ENCODE assay signal across 11 mouse cellular contexts in the genomic region with DNA sequence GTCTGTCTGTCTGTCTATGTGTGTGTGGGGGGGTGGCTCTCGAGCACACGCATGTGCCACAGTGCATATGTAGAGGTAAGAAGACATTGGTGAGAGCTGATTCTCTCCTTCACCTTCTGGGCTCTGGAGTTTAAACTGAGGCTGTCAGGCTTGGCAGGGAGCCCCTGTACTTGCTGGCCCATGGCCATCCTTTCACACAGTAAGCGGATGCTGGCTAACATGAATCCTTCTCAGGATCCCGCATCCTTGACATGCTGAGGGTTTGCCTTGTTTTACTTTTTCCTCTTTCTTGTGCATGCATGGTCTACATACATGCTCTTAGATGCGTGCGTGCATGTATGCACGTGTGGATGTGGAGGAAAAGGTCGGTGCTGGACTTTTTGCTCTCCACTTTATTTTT. TPM values are rescaled to one million over a fixed set of nuclear protein-coding genes. Genes with fewer than 3 reads are reported as not detected.
DNase-seq lines count a peak whose midpoint lies in the region; ATAC-seq lines count a peak whose summit lies in the region.
"Had no signal": no experiment of that assay in that cellular context is flagged by ENCODE, and none has a peak within 500 bp of the region (broad histone marks: within the 10 kb centered on the region; RNA-seq: fewer than 3 reads in every experiment).

No protein-coding gene starts in this region.

- no peak overlapping the region for H3K9ac ChIP-seq in heart, embryonic 12.5 days
- H3K9ac ChIP-seq in heart, embryonic 13.5 days, result 0 out of 2 replicates have a peak overlapping the region, but pooled peaks have one; percentile 8
- no peak overlapping the region for H3K9ac ChIP-seq in midbrain, embryonic 11.5 days (ENCODE audit: low read length)
- H3K9ac ChIP-seq: embryonic facial prominence, embryonic 12.5 days had no signal

- WGBS in heart, embryonic 12.5 days, result 77% methylated on average over 8 of the region's 8 CpGs
- 60% methylated on average over 8 of the region's 8 CpGs for WGBS in heart, embryonic 13.5 days
- WGBS in midbrain, embryonic 11.5 days, result 94% methylated on average over 8 of the region's 8 CpGs

- no peaks in the 10 kb centered on the region for H3K36me3 ChIP-seq in heart, embryonic 12.5 days
- no peaks in the 10 kb centered on the region for H3K36me3 ChIP-seq in heart, embryonic 13.5 days
- H3K36me3 ChIP-seq in midbrain, embryonic 11.5 days (ENCODE audit: control insufficient read depth, insufficient read depth, low read length), result no peaks in the 10 kb centered on the region
- H3K36me3 ChIP-seq: embryonic facial prominence, embryonic 12.5 days had no signal

- peaks cover 32% of the 10 kb centered on the region for H3K4me1 ChIP-seq in heart, embryonic 12.5 days (replicated peaks)
- peaks cover 46% of the 10 kb centered on the region for H3K4me1 ChIP-seq in heart, embryonic 13.5 days
- H3K4me1 ChIP-seq in midbrain, embryonic 11.5 days (ENCODE audit: control insufficient read depth, insufficient read depth, low read length), result no peaks in the 10 kb centered on the region
- H3K4me1 ChIP-seq: embryonic facial prominence, embryonic 12.5 days had no signal

- DNase-seq in heart, adult 8-10 months (ENCODE audit: low spot score), result peak; percentile 21
- DNase-seq in ovary, postnatal 36 days (ENCODE audit: low spot score), result peak; percentile 25
- no peak for DNase-seq in ovary, postnatal 10 days (ENCODE audit: low spot score)
- DNase-seq in right cerebral cortex, postnatal 25 days, result peak; percentile 43
- DNase-seq in thymus, postnatal 36 days, result no peak
- no peak for DNase-seq in midbrain, embryonic 11.5 days (ENCODE audit: low spot score, missing footprints)

- H3K27ac ChIP-seq in heart, embryonic 12.5 days (ENCODE audit: poor library complexity, severe bottlenecking), result no peak overlapping the region
- peak overlapping the region; percentile 74 for H3K27ac ChIP-seq in heart, embryonic 13.5 days (replicated peaks)
- no peak overlapping the region for H3K27ac ChIP-seq in midbrain, embryonic 11.5 days (ENCODE audit: low read depth, low read length)
- H3K27ac ChIP-seq: embryonic facial prominence, embryonic 12.5 days had no signal

- H3K27me3 ChIP-seq in heart, embryonic 12.5 days (replicated peaks), result no peaks in the 10 kb centered on the region
- no peaks in the 10 kb centered on the region for H3K27me3 ChIP-seq in heart, embryonic 13.5 days (replicated peaks)
- no peaks in the 10 kb centered on the region for H3K27me3 ChIP-seq in midbrain, embryonic 11.5 days (ENCODE audit: control insufficient read depth, insufficient read depth, low read length)
- H3K27me3 ChIP-seq: embryonic facial prominence, embryonic 12.5 days had no signal

- H3K9me3 ChIP-seq in heart, embryonic 12.5 days (replicated peaks), result no peaks in the 10 kb centered on the region
- no peaks in the 10 kb centered on the region for H3K9me3 ChIP-seq in heart, embryonic 13.5 days
- no peaks in the 10 kb centered on the region for H3K9me3 ChIP-seq in midbrain, embryonic 11.5 days (ENCODE audit: control insufficient read depth, low read length)
- H3K9me3 ChIP-seq: embryonic facial prominence, embryonic 12.5 days had no signal

- no peak overlapping the region for H3K4me2 ChIP-seq in heart, embryonic 12.5 days
- peak overlapping the region; percentile 54 for H3K4me2 ChIP-seq in heart, embryonic 13.5 days
- H3K4me2 ChIP-seq in midbrain, embryonic 11.5 days, result no peak overlapping the region
- H3K4me2 ChIP-seq: embryonic facial prominence, embryonic 12.5 days had no signal

- no peak overlapping the region for H3K4me3 ChIP-seq in heart, embryonic 12.5 days
- no peak overlapping the region for H3K4me3 ChIP-seq in heart, embryonic 13.5 days
- no peak overlapping the region for H3K4me3 ChIP-seq in midbrain, embryonic 11.5 days (ENCODE audit: low read depth, low read length)
- H3K4me3 ChIP-seq: embryonic facial prominence, embryonic 12.5 days; myocyte had no signal

- no peak for ATAC-seq in heart, embryonic 12.5 days (ENCODE audit: insufficient number of reproducible peaks, low FRiP score)
- no peak for ATAC-seq in heart, embryonic 13.5 days (ENCODE audit: extremely low read depth, insufficient number of reproducible peaks, low FRiP score, low TSS enrichment)
- ATAC-seq in midbrain, embryonic 11.5 days (ENCODE audit: low FRiP score), result no peak

RNA-seq across cellular contexts. Expression of gene Treml1, which starts 3.2 kb away (rescaled TPM):
- total RNA-seq in heart, adult 8-10 months (2022), result 1 to 10 TPM in 2 of 4 experiments, under 1 TPM in 2; 0.28 to 1.3 (median 1.0) TPM
- polyA plus RNA-seq in heart, embryonic 12.5 days (2016; fragmentation: Nextera tagmentation; extraction: Ambion mirVana), result 4.3 and 6.1 TPM in 2 replicates
- polyA plus RNA-seq in heart, embryonic 13.5 days (2015; fragmentation: Nextera tagmentation; extraction: Ambion mirVana), result 3.3 and 3.8 TPM in 2 replicates
- 2.0 and 2.9 TPM in 2 replicates for polyA plus RNA-seq in midbrain, embryonic 11.5 days (2014; fragmentation: Nextera tagmentation; extraction: Ambion mirVana)
- polyA plus RNA-seq: large intestine, adult 2 months had no signal

RNA-seq across cellular contexts. Expression of gene Trem2, which starts 16.8 kb away (rescaled TPM):
- total RNA-seq in heart, adult 8-10 months (2022), result 1 to 10 TPM; 1.2 to 3.0 (median 1.7) TPM
- 1.5 and 1.7 TPM in 2 replicates for polyA plus RNA-seq in heart, embryonic 12.5 days (2016; fragmentation: Nextera tagmentation; extraction: Ambion mirVana)
- 3.9 and 4.6 TPM in 2 replicates for polyA plus RNA-seq in heart, embryonic 13.5 days (2015; fragmentation: Nextera tagmentation; extraction: Ambion mirVana)
- polyA plus RNA-seq in midbrain, embryonic 11.5 days (2014; fragmentation: Nextera tagmentation; extraction: Ambion mirVana), result 2.7 and 2.9 TPM in 2 replicates

RNA-seq across cellular contexts. Expression of gene Nfya, which starts 46.7 kb away (rescaled TPM):
- 10 to 100 TPM; 10.8 to 19.7 (median 15.5) TPM for total RNA-seq in heart, adult 8-10 months (2022)
- polyA plus RNA-seq in heart, embryonic 12.5 days (2016; fragmentation: Nextera tagmentation; extraction: Ambion mirVana), result 13.7 and 14.0 TPM in 2 replicates
- 9.9 and 10.5 TPM in 2 replicates for polyA plus RNA-seq in heart, embryonic 13.5 days (2015; fragmentation: Nextera tagmentation; extraction: Ambion mirVana)
- 18.4 and 19.4 TPM in 2 replicates for polyA plus RNA-seq in midbrain, embryonic 11.5 days (2014; fragmentation: Nextera tagmentation; extraction: Ambion mirVana)

RNA-seq across cellular contexts. Expression of gene Oard1, which starts 46.8 kb away (rescaled TPM):
- 10 to 100 TPM; 16.3 to 24.2 (median 22.1) TPM for total RNA-seq in heart, adult 8-10 months (2022)
- polyA plus RNA-seq in heart, embryonic 12.5 days (2016; fragmentation: Nextera tagmentation; extraction: Ambion mirVana), result 43.6 and 45.4 TPM in 2 replicates
- 44.3 and 44.6 TPM in 2 replicates for polyA plus RNA-seq in heart, embryonic 13.5 days (2015; fragmentation: Nextera tagmentation; extraction: Ambion mirVana)
- polyA plus RNA-seq in midbrain, embryonic 11.5 days (2014; fragmentation: Nextera tagmentation; extraction: Ambion mirVana), result 95.9 and 101 TPM in 2 replicates

RNA-seq across cellular contexts. Expression of gene B430306N03Rik, which starts 47.0 kb away (rescaled TPM):
- 1 to 10 TPM in 1 of 4 experiments, under 1 TPM in 3; 0.12 to 1.1 (median 0.16) TPM for total RNA-seq in heart, adult 8-10 months (2022)
- 0.13 and 0.15 TPM in 2 replicates for polyA plus RNA-seq in heart, embryonic 12.5 days (2016; fragmentation: Nextera tagmentation; extraction: Ambion mirVana)
- polyA plus RNA-seq in heart, embryonic 13.5 days (2015; fragmentation: Nextera tagmentation; extraction: Ambion mirVana), result 0.17 and 0.24 TPM in 2 replicates
- polyA plus RNA-seq in midbrain, embryonic 11.5 days (2014; fragmentation: Nextera tagmentation; extraction: Ambion mirVana), result 0.03 TPM in 1 of 2 replicates, not detected in the other
- polyA plus RNA-seq: myocyte had no signal

Comparison
In these comparisons a context has a peak if more than half of its experiments do, and no peak if none do; other contexts are left out.
1. DNase-seq: peak in heart, adult 8-10 months (single experiment), ovary, postnatal 36 days (single experiment) and right cerebral cortex, postnatal 25 days (single experiment); none in ovary, postnatal 10 days (single experiment), thymus, postnatal 36 days (0 of 2) and midbrain, embryonic 11.5 days (single experiment).